Mouse (Mus musculus): ENCODE measurements around the gene Vmn1r113. TPM values are rescaled to one million over a fixed set of nuclear protein-coding genes. Genes with fewer than 3 reads are reported as not detected.
"Not testable (repeated sequence)": the region's sequence is repeated elsewhere in the genome, so short reads cannot be mapped to it uniquely, and the experiment has no call there.

The Vmn1r113 gene
- polyA plus RNA-seq (2012; rRNA removed) = not detected in 2 replicates

DNA sequence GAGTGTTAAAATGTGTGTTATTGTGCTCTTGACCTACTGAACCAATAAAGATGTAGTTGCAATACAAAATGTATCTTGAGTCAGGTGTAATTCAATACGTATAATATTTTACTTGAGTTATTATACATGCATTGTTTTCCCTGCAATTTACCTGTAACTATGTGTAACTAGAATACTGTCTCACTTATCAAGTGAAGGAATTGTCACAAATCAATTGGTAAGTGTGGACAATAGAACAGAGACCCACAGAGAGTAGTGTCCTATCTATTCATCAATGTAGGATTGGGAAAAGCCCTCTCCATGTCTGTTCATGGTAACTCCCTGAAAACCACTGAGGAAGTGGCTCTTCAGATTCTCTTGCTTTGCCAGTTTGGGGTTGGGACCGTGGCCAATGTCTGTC, at the start of gene Vmn1r113:
Vmn1r113 (plus strand) TSS at position 301 of the 400 bp plus-strand sequence.
- not testable (repeated sequence) for H3K4me3 ChIP-seq (ENCODE audit: insufficient read depth, low read length); H3K4me1 ChIP-seq (ENCODE audit: control insufficient read depth, insufficient read depth, low read length); H3K27ac ChIP-seq (ENCODE audit: insufficient read depth, low read length)

DNA sequence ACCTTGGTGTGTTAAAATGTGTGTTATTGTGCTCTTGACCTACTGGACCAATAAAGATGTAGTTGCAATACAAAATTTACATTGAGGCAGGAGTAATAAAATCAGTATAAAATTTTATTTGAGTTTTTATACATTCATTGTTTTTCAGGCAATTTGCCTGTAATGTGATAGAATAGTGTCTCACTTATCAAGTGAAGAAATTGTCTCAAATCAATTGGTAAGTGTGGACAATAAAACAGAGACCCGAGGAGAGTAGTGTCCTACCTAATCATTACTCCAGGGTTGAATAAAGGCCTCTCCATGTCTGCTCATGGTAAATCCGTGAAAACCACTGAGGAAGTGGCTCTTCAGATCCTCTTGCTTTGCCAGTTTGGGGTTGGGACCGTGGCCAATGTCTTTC, 16.2 kb upstream of the Vmn1r113 start, which contains the start of gene Vmn1r112:
Vmn1r112 (plus strand) TSS at position 301 of the 400 bp plus-strand sequence.
- H3K4me1 ChIP-seq (ENCODE audit: control insufficient read depth, insufficient read depth, low read length); H3K4me3 ChIP-seq (ENCODE audit: insufficient read depth, low read length); H3K27ac ChIP-seq (ENCODE audit: insufficient read depth, low read length): not testable (repeated sequence)

DNA sequence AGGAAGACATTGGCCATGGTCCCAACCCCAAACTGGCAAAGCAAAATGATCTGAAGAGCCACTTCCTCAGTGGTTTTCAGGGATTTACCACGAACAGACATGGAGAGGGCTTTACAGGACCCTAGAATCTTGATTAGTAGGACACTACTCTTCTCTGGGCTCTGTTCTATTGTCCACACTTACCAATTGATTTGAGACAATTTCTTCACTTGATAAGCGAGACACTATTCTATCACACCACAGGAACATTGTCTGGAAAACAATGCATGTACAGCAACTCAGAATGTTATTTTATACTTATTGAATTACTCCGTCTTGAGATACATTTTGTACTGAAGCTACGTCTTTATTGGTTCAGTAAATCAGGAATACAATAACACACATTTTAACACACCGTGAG, 25.0 kb downstream of the Vmn1r113 start, which contains the start of gene Vmn1r114:
Vmn1r114 (minus strand) TSS at position 101 of the 400 bp plus-strand sequence.
- not testable (repeated sequence) for H3K4me1 ChIP-seq (ENCODE audit: control insufficient read depth, insufficient read depth, low read length); H3K4me3 ChIP-seq (ENCODE audit: insufficient read depth, low read length); H3K27ac ChIP-seq (ENCODE audit: insufficient read depth, low read length)

Other genes with a start within 250 kb of the Vmn1r113 start
- gene Gm5726, start 241.5 kb upstream of the Vmn1r113 start, polyA plus RNA-seq (2012; rRNA removed) = not detected in 2 replicates
- gene Gm4141, start 211.0 kb upstream of the Vmn1r113 start, polyA plus RNA-seq (2012; rRNA removed) = not detected in 2 replicates
- gene Gm4513, start 188.3 kb upstream of the Vmn1r113 start, polyA plus RNA-seq (2012; rRNA removed) = not detected in 2 replicates
- gene Vmn1r107, start 118.4 kb upstream of the Vmn1r113 start, polyA plus RNA-seq (2012; rRNA removed) = not detected in 2 replicates
- gene Vmn1r111, start 84.1 kb upstream of the Vmn1r113 start, polyA plus RNA-seq (2012; rRNA removed) = not detected in 2 replicates
- not detected in 2 replicates for gene Gm10668, start 56.7 kb upstream of the Vmn1r113 start, polyA plus RNA-seq (2012; rRNA removed)
- gene Vmn1r112, start 16.1 kb upstream of the Vmn1r113 start, polyA plus RNA-seq (2012; rRNA removed) = not detected in 2 replicates
- gene Vmn1r114, start 24.9 kb downstream of the Vmn1r113 start, polyA plus RNA-seq (2012; rRNA removed) = not detected in 2 replicates
- gene Vmn1r115, start 57.7 kb downstream of the Vmn1r113 start, polyA plus RNA-seq (2012; rRNA removed) = not detected in 2 replicates
- gene Vmn1r116, start 85.0 kb downstream of the Vmn1r113 start, polyA plus RNA-seq (2012; rRNA removed) = not detected in 2 replicates
- not detected in 2 replicates for gene Vmn1r117, start 96.8 kb downstream of the Vmn1r113 start, polyA plus RNA-seq (2012; rRNA removed)
- gene Vmn1r118, start 125.1 kb downstream of the Vmn1r113 start, polyA plus RNA-seq (2012; rRNA removed) = not detected in 2 replicates
- gene Vmn1r119, start 225.2 kb downstream of the Vmn1r113 start, polyA plus RNA-seq (2012; rRNA removed) = not detected in 2 replicates